Mouse (Mus musculus): ENCODE results near the gene Rusc1. TPM values are rescaled to one million over a fixed set of nuclear protein-coding genes. Genes with fewer than 3 reads are reported as not detected.

Rusc1 gene
- polyA plus RNA-seq (2012; ENCODE audit: insufficient read depth, low replicate concordance): 10.9 and 15.1 TPM in 2 replicates

- H3K9me3 ChIP-seq: no peaks in the 10 kb centered on the region
- H3K27me3 ChIP-seq (replicated peaks): peaks cover 16% of the 10 kb centered on the region
- peak within 1 kb of the TSS; percentile 12 for H3K4me3 ChIP-seq (replicated peaks)
- peaks cover 62% of the 10 kb centered on the region for H3K36me3 ChIP-seq (replicated peaks; ENCODE audit: low read length)
- TF ChIP-seq GATA1 (IDR thresholded peaks at IDR 0.05; ENCODE audit: borderline replicate concordance, low read length) (no peak), FLI1 (IDR thresholded peaks at IDR 0.05; ENCODE audit: low read length) (no peak)
- H3K4me1 ChIP-seq: peaks cover 76% of the 10 kb centered on the region
These were observed at the start of gene Rusc1 for GRCm38 (mm10) chr3:89093175-89093574. Gene Rusc1, minus strand, starts transcription at chr3:89093311.

DNA sequence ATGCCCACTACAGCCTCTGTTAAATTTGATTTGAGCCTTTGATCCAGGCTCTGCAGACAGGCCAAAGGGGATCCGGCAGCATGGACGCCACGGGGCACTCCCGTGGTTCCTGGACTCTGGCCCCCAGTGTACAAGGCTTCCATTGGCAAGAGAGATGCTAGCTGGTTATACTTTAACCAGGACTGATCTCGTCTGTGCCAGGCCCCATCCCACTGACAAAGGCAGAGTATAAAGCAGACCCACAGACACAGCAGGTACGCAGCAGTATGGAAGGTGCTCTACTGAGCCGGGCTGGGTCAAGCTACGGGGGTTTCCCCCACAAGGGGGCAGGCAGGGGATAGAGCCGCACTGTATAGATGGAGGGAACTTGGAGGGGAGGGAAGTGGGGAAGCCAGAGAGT, 43.3 kb upstream of the Rusc1 start:
- no peaks in the 10 kb centered on the region for H3K9me3 ChIP-seq
- H3K4me3 ChIP-seq (replicated peaks): no peak overlapping the region
- no peaks in the 10 kb centered on the region for H3K36me3 ChIP-seq (replicated peaks; ENCODE audit: low read length)
- TF ChIP-seq FLI1 (IDR thresholded peaks at IDR 0.05; ENCODE audit: low read length) (no peak), GATA1 (IDR thresholded peaks at IDR 0.05; ENCODE audit: borderline replicate concordance, low read length) (no peak)
- peaks cover 69% of the 10 kb centered on the region for H3K27me3 ChIP-seq (replicated peaks)
- peaks cover 28% of the 10 kb centered on the region for H3K4me1 ChIP-seq

GRCm38 (mm10) chr3:89135958-89136357, 42.8 kb upstream of the Rusc1 start, which contains the start of gene Pklr:
Gene Pklr, plus strand, starts transcription at chr3:89136142.
- H3K36me3 ChIP-seq (replicated peaks; ENCODE audit: low read length): no peaks in the 10 kb centered on the region
- no peaks in the 10 kb centered on the region for H3K9me3 ChIP-seq
- peaks cover 65% of the 10 kb centered on the region for H3K27me3 ChIP-seq (replicated peaks)
- TF ChIP-seq GATA1 (IDR thresholded peaks at IDR 0.05; ENCODE audit: borderline replicate concordance, low read length) (no peak), FLI1 (IDR thresholded peaks at IDR 0.05; ENCODE audit: low read length) (no peak)
- peak within 1 kb of the TSS; percentile 14 for H3K4me3 ChIP-seq (replicated peaks)
- peaks cover 28% of the 10 kb centered on the region for H3K4me1 ChIP-seq

DNA sequence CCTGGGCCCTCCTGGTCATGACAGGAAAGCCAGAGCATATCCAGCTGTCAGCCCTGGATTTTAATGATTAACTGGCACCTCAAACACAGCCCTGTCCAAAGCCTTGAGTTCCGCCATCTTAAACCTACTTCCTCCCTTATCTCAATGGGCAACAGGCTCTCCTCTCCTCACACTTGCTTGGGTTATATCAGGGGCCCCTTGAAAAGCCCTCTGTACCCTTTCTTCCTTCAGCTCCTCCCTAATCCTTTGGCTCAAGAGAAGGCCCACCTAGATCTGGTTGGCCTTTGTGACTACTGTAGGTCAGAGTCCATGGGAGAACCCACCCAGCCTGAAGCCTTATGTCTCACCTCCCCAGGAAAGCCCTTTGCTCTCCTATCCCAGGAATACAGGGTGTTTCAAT, 40.6 kb upstream of the Rusc1 start:
- Histone ChIP-seq H3K27me3 (replicated peaks) (peaks cover 61% of the 10 kb centered on the region), H3K9me3 (no peaks in the 10 kb centered on the region), H3K4me3 (replicated peaks) (no peak overlapping the region), H3K4me1 (peaks cover 34% of the 10 kb centered on the region), H3K36me3 (replicated peaks; ENCODE audit: low read length) (no peaks in the 10 kb centered on the region)
- no peak for TF ChIP-seq GATA1 (IDR thresholded peaks at IDR 0.05; ENCODE audit: borderline replicate concordance, low read length)
- TF ChIP-seq FLI1 (IDR thresholded peaks at IDR 0.05; ENCODE audit: low read length): no peak

DNA sequence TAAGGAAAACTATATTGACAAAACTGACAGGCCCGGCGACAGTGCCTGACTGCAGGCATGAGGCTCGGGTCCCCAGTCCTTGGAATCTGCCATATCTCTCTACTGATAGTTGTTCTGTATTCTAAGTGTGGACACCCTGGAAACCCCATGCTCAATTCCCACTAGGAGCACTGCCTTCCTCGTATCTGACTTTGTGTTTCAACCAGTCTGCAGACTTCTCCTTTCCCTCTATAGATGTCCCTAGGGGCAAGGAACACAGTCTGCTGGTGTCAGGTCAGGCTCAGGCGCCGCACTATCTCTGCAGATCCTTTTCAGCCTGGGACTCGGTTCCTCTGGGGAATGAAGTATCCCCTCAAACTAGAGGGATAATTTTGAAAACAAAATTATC, 39.9 kb upstream of the Rusc1 start:
- peaks cover 62% of the 10 kb centered on the region for H3K27me3 ChIP-seq (replicated peaks)
- peaks cover 38% of the 10 kb centered on the region for H3K4me1 ChIP-seq
- TF ChIP-seq FLI1 (IDR thresholded peaks at IDR 0.05; ENCODE audit: low read length): no peak
- no peak for TF ChIP-seq GATA1 (IDR thresholded peaks at IDR 0.05; ENCODE audit: borderline replicate concordance, low read length)
- H3K9me3 ChIP-seq: no peaks in the 10 kb centered on the region
- no peaks in the 10 kb centered on the region for H3K36me3 ChIP-seq (replicated peaks; ENCODE audit: low read length)
- H3K4me3 ChIP-seq (replicated peaks): no peak overlapping the region

- H3K27me3 ChIP-seq (replicated peaks): peaks cover 67% of the 10 kb centered on the region
- no peaks in the 10 kb centered on the region for H3K9me3 ChIP-seq
- peak overlapping the region; percentile 51 for H3K4me3 ChIP-seq (replicated peaks)
- no peak for TF ChIP-seq GATA1 (IDR thresholded peaks at IDR 0.05; ENCODE audit: borderline replicate concordance, low read length)
- TF ChIP-seq FLI1 (IDR thresholded peaks at IDR 0.05; ENCODE audit: low read length): no peak
- H3K36me3 ChIP-seq (replicated peaks; ENCODE audit: low read length): no peaks in the 10 kb centered on the region
- peaks cover 38% of the 10 kb centered on the region for H3K4me1 ChIP-seq
These were observed 39.4 kb upstream of the Rusc1 start for GRCm38 (mm10) chr3:89132285-89133062.

- Histone ChIP-seq H3K36me3 (replicated peaks; ENCODE audit: low read length) (no peaks in the 10 kb centered on the region), H3K4me3 (replicated peaks) (no peak overlapping the region), H3K27me3 (replicated peaks) (peaks cover 64% of the 10 kb centered on the region), H3K4me1 (peaks cover 38% of the 10 kb centered on the region), H3K9me3 (no peaks in the 10 kb centered on the region)
- TF ChIP-seq GATA1 (IDR thresholded peaks at IDR 0.05; ENCODE audit: borderline replicate concordance, low read length): no peak
- TF ChIP-seq FLI1 (IDR thresholded peaks at IDR 0.05; ENCODE audit: low read length): no peak
These were observed 38.7 kb upstream of the Rusc1 start for GRCm38 (mm10) chr3:89131816-89132215.

- Histone ChIP-seq H3K9me3 (no peaks in the 10 kb centered on the region), H3K4me1 (peaks cover 30% of the 10 kb centered on the region), H3K4me3 (replicated peaks) (no peak overlapping the region), H3K36me3 (replicated peaks; ENCODE audit: low read length) (no peaks in the 10 kb centered on the region), H3K27me3 (replicated peaks) (peaks cover 52% of the 10 kb centered on the region)
- TF ChIP-seq FLI1 (IDR thresholded peaks at IDR 0.05; ENCODE audit: low read length): no peak
- no peak for TF ChIP-seq GATA1 (IDR thresholded peaks at IDR 0.05; ENCODE audit: borderline replicate concordance, low read length)
These were observed 36.8 kb upstream of the Rusc1 start for GRCm38 (mm10) chr3:89129908-89130307.

DNA sequence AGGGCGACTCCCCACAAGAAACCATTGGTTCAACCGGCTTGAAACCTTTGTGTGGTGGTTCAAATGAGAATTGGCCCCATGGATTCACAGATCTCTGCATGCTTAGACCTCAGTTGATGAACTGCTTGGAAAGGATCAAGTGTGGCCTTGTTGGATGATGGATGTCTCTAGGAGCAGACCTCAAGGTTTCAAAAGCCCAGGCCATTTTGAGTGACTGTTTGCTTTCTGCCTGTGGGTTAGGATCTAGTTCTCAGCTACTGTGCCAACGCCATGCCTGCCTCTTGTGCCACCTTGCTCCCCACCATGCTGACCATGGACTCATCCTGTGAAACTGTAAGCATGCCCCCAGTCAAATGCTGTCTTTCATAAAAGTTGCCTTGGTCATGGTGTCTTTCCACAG, 32.9 kb upstream of the Rusc1 start:
- no peaks in the 10 kb centered on the region for H3K36me3 ChIP-seq (replicated peaks; ENCODE audit: low read length)
- H3K4me1 ChIP-seq: peaks cover 25% of the 10 kb centered on the region
- TF ChIP-seq GATA1 (IDR thresholded peaks at IDR 0.05; ENCODE audit: borderline replicate concordance, low read length) (no peak), FLI1 (IDR thresholded peaks at IDR 0.05; ENCODE audit: low read length) (no peak)
- H3K9me3 ChIP-seq: no peaks in the 10 kb centered on the region
- H3K4me3 ChIP-seq (replicated peaks): no peak overlapping the region
- peaks cover 27% of the 10 kb centered on the region for H3K27me3 ChIP-seq (replicated peaks)

GRCm38 (mm10) chr3:89124241-89124640, 31.1 kb upstream of the Rusc1 start:
- Histone ChIP-seq H3K27me3 (replicated peaks) (peaks cover 30% of the 10 kb centered on the region), H3K9me3 (no peaks in the 10 kb centered on the region), H3K4me3 (replicated peaks) (no peak overlapping the region), H3K4me1 (peaks cover 22% of the 10 kb centered on the region), H3K36me3 (replicated peaks; ENCODE audit: low read length) (no peaks in the 10 kb centered on the region)
- TF ChIP-seq FLI1 (IDR thresholded peaks at IDR 0.05; ENCODE audit: low read length): no peak
- no peak for TF ChIP-seq GATA1 (IDR thresholded peaks at IDR 0.05; ENCODE audit: borderline replicate concordance, low read length)
